Mouse (Mus musculus) intestine, postnatal 0 days (tissue): ENCODE measurements at regions not wholly inside any gene's neighbourhood (a gene's known extent, or its start where the extent isn't known, plus 50 kb on each side); places are given as distances from the start of the nearest gene placed in this dataset.

Source experiments
- ATAC-seq: fragments of 200-750 bp; cut with Nextera tagmentation; 2 replicates; pipeline ENCODE4 v1.8.0; 2017; ENCODE audit warnings: mild to moderate bottlenecking, moderate TSS enrichment, moderate library complexity
- H3K27ac ChIP-seq: fragments of 300-500 bp; sonication (generic); 2 replicates; pipeline ENCODE4 v1.5.1; 2014; ENCODE audit warnings: mild to moderate bottlenecking, low read depth, low read length, moderate library complexity
- H3K27me3 ChIP-seq: fragments of 300-500 bp; sonication (generic); replicated peaks from 2 replicates; pipeline ENCODE4 v1.6.1; 2014; ENCODE audit warnings: low read length, mixed read lengths; ENCODE audit not compliant: control insufficient read depth, insufficient read depth
- H3K36me3 ChIP-seq: fragments of 300-500 bp; sonication (generic); 2 replicates; pipeline ENCODE4 v1.6.1; 2014; ENCODE audit warnings: mild to moderate bottlenecking, moderate library complexity; ENCODE audit not compliant: control insufficient read depth, insufficient read depth
- H3K4me1 ChIP-seq: fragments of 300-500 bp; sonication (generic); replicated peaks from 2 replicates; pipeline ENCODE4 v1.6.1; 2014; ENCODE audit warnings: antibody characterized with exemption, low read length, mixed read lengths; ENCODE audit not compliant: control insufficient read depth, insufficient read depth
- H3K4me2 ChIP-seq: fragments of 300-500 bp; sonication (generic); replicated peaks from 2 replicates; pipeline ENCODE4 v1.6.1; 2014; ENCODE audit warnings: low read depth, mild to moderate bottlenecking, moderate library complexity
- H3K4me3 ChIP-seq: fragments of 300-500 bp; sonication (generic); 2 replicates; pipeline ENCODE4 v1.5.1; 2014; ENCODE audit warnings: low read depth, low read length
- H3K9ac ChIP-seq: fragments of 300-500 bp; sonication (generic); 2 replicates; pipeline ENCODE4 v1.6.1; 2014; ENCODE audit warnings: mild to moderate bottlenecking, low read depth, low read length
- H3K9me3 ChIP-seq: fragments of 300-500 bp; sonication (generic); 2 replicates; pipeline ENCODE4 v1.6.1; 2016; ENCODE audit warnings: mixed run types; ENCODE audit not compliant: control insufficient read depth
- CTCF ChIP-seq: sonication (generic); IDR thresholded peaks from 2 replicates; pipeline ENCODE4 v1.5.1; 2016; ENCODE audit warnings: low read depth, mild to moderate bottlenecking, control low read depth, antibody characterized with exemption, moderate library complexity
- WGBS: fragments of 180-500 bp; shearing (Covaris S2); extraction: QIAGEN DNeasy Blood & Tissue Kit; methylation state at CpG from one replicate; pipeline ENCODE4 v1.1.7; 2014; 5-methylcytosine and 5-hydroxymethylcytosine counted together

DNA sequence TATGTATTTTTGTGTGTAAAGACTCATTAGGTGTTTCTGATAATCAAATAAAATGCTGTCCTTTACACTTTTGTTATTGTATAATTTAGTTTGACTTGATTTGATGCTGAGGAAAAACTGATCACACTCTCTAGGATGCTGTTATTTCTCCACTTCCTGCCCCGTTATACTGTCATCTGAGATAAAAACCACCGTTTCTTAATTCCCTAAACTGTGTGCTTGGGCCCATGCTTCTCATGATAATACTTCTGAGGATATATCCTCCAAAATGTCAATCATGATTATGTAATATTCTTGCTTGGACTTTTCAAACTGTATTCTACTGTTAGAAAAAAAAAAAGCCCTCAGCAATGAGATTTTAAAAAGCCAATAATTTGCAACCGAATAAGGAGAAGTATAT is 520.9 kb upstream of the Klhl1 start:
- Histone ChIP-seq H3K27me3 (no peaks in the 10 kb centered on the region), H3K27ac (no peak overlapping the region), H3K4me3 (no peak overlapping the region), H3K4me2 (no peak overlapping the region), H3K9ac (no peak overlapping the region), H3K9me3 (no peaks in the 10 kb centered on the region), H3K36me3 (no peaks in the 10 kb centered on the region), H3K4me1 (no peaks in the 10 kb centered on the region)
- TF ChIP-seq CTCF = no peak
- ATAC-seq = no peak
- 77% methylated on average over 3 of the region's 3 CpGs for WGBS

DNA sequence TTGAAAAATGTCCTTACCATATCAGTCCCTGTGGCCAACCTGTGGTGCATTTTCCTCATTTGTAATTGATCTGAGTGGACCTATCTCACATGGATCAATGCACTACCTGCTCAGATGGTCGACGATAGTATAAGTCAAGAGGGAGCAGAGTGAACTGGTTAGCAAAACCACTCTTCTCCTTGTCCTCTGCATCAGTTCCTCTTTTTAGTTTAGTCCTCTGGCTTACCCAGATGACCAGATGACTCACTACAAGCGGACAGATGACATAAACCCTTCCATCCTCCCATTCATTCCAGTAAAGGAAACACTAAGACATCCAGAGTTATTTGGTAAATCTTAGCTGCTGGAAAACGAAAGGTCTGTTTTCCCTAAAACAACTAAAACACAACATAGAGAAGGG is 509.6 kb upstream of the Klhl1 start:
- H3K27ac ChIP-seq = no peak overlapping the region
- no peaks in the 10 kb centered on the region for H3K4me1 ChIP-seq
- H3K36me3 ChIP-seq = no peaks in the 10 kb centered on the region
- no peak for TF ChIP-seq CTCF
- H3K27me3 ChIP-seq = no peaks in the 10 kb centered on the region
- no peak for ATAC-seq
- H3K9ac ChIP-seq = no peak overlapping the region
- no peaks in the 10 kb centered on the region for H3K9me3 ChIP-seq
- no peak overlapping the region for H3K4me3 ChIP-seq
- H3K4me2 ChIP-seq = no peak overlapping the region
- 81% methylated on average over 4 of the region's 4 CpGs for WGBS

DNA sequence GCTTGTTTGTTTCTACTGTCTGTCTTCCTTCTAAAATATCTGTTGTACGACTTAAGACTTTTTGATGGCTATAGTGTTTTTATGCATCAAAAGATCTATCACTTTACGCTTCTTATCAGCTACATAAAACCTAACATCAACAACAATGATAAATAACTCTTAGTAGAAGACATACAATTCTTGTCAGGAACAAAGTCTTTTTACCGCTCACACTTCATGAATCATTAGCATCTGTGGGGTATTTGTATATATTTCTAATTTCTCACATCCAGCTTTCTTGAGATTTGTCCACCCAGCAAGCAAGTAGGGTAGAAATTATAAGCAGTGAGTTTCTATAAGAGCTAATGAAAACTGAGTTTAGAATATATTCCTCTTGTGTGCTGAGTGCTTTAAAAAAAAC is 487.4 kb upstream of the Klhl1 start:
- Histone ChIP-seq H3K4me1 (no peaks in the 10 kb centered on the region), H3K9me3 (no peaks in the 10 kb centered on the region), H3K36me3 (no peaks in the 10 kb centered on the region), H3K9ac (no peak overlapping the region), H3K27ac (no peak overlapping the region), H3K27me3 (no peaks in the 10 kb centered on the region), H3K4me2 (no peak overlapping the region), H3K4me3 (no peak overlapping the region)
- TF ChIP-seq CTCF = no peak
- ATAC-seq = no peak
- 88% methylated on average over 3 of the region's 3 CpGs for WGBS

DNA sequence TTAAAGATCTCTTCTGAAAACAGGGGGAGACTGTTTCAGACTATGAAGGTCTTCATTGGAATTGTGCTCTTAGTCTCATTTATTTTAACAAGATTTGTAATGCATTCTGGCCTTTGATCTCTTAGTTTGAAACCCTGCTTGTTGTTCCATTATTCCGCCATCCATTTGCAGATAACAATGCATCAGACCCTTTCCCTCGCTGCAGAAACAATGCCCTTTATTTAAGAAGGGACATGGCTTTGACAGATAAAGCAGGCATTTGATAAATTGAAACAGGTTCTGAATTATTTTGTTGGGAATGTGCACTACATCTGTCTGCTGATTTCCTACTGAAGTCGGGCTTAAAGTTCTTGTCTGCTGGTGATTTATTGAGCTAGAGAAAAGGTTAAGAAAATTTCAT is 476.2 kb upstream of the Klhl1 start:
- WGBS = 48% methylated on average over 3 of the region's 3 CpGs
- H3K9ac ChIP-seq = no peak overlapping the region

DNA sequence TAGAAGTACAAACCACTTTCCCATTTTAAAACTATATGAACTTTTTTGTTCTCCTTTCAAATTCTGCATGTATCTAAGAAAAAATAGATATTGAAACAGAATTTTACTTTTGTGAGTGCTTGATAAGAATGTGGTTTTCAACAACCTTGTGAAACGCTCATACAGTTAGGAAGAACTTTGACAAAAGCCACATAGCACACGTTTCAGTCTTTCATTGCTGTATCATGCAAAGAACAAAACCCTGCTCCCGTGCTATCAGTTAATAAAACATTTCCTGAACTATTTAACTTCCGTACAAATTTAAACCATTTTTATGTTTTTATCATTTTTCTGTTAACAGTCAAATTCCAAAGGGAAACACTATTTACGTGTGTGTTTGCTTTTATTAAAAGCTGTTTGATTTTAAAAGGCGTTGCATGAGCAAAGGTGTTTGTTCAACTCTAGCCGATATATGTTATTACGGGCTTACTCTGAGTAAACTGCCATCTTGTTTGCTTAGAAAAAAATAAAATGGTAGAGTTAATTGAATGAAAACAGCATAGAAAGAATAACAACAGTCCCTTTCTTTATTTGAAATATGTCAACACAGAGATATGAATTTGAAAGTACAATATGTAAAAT is 471.8 kb upstream of the Klhl1 start:
- H3K27me3 ChIP-seq = no peaks in the 10 kb centered on the region

More for the DNA sequence above, 476.2 kb upstream of the Klhl1 start:
- Histone ChIP-seq H3K4me2 (no peak overlapping the region), H3K4me3 (no peak overlapping the region), H3K4me1 (no peaks in the 10 kb centered on the region), H3K27me3 (no peaks in the 10 kb centered on the region), H3K9me3 (no peaks in the 10 kb centered on the region), H3K27ac (no peak overlapping the region), H3K36me3 (no peaks in the 10 kb centered on the region)
- no peak for ATAC-seq
- no peak for TF ChIP-seq CTCF

DNA sequence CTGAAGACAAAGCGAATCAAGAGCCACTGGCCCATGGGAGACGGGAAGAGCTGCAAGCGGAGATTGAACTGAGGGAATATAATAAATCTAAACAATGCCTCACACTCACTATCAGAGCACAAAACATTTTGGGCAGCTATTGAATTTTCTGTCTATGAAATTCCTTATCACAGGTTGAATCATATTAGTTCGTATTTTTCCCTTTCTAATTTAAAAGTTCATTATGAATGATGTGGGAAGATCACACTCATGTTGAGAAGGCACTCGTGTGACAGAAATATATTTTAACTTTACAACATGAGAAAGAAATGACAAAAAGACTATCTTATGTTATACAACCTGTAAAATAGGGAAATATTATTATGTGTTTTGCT is 444.2 kb upstream of the Klhl1 start:
- Histone ChIP-seq H3K4me3 (no peak overlapping the region), H3K9ac (no peak overlapping the region), H3K27me3 (no peaks in the 10 kb centered on the region), H3K4me1 (no peaks in the 10 kb centered on the region), H3K36me3 (no peaks in the 10 kb centered on the region), H3K27ac (no peak overlapping the region), H3K4me2 (no peak overlapping the region), H3K9me3 (no peaks in the 10 kb centered on the region)
- ATAC-seq = no peak
- 79% methylated on average over 5 of the region's 5 CpGs for WGBS
- TF ChIP-seq CTCF = no peak

More for the DNA sequence above, 471.8 kb upstream of the Klhl1 start:
- WGBS = 59% methylated on average over 8 of the region's 8 CpGs
- Histone ChIP-seq H3K4me1 (no peaks in the 10 kb centered on the region), H3K36me3 (no peaks in the 10 kb centered on the region), H3K9me3 (no peaks in the 10 kb centered on the region), H3K4me3 (no peak overlapping the region), H3K4me2 (no peak overlapping the region), H3K9ac (no peak overlapping the region), H3K27ac (no peak overlapping the region)
- ATAC-seq = no peak
- TF ChIP-seq CTCF = no peak

DNA sequence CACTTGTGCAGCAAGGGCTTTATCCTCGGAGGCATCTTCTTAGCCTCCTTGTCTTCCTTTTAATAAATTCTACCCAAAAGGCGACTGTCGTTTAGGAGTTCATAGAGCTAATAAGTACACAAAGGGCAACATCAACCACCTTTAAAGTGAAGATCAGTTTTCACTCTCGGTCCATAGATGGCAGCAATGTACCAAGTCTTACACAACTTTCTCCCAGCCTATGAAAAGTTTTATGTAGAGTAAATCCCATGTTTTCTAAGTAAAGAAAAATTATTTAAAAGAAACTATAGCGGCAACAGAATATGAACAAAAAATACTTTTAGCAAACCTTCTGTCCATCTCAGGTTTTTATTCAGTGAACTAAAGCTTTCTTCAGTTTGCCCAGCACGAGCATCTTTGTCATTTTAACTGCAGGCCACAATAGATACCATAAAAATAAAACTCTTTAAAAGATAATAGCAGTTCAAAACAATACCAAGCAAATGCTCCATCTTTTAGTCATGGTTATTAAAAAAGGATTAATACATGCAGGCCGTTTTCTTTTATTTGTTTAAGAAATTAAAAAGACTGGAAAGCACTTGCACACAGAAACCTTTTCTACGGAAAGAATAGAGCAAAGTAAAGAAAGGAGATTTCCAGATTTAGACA is 443.6 kb upstream of the Klhl1 start:
- TF ChIP-seq CTCF = peak; percentile 67
- no peaks in the 10 kb centered on the region for H3K36me3 ChIP-seq
- H3K4me2 ChIP-seq = no peak overlapping the region
- no peak for ATAC-seq
- no peaks in the 10 kb centered on the region for H3K9me3 ChIP-seq
- no peaks in the 10 kb centered on the region for H3K27me3 ChIP-seq
- no peaks in the 10 kb centered on the region for H3K4me1 ChIP-seq
- WGBS = 45% methylated on average over 8 of the region's 8 CpGs
- no peak overlapping the region for H3K27ac ChIP-seq
- H3K9ac ChIP-seq = no peak overlapping the region
- H3K4me3 ChIP-seq = no peak overlapping the region
